Mouse (Mus musculus) lung, adult 2 months (tissue): ENCODE data around the gene Gm21992. TPM values are rescaled to one million over a fixed set of nuclear protein-coding genes. Genes with fewer than 3 reads are reported as not detected.

ENCODE experiments used
- DNase-seq: peaks from one replicate; pipeline ENCODE4 v3.0.0; 2022
- H3K4me1 ChIP-seq: fragments of 200-500 bp; 2 replicates; pipeline ENCODE4 v1.6.1; 2011; ENCODE audit warnings: low read length; ENCODE audit not compliant: control insufficient read depth, insufficient read depth
- H3K4me3 ChIP-seq: fragments of 200-500 bp; replicated peaks from 2 replicates; pipeline ENCODE3; 2011; ENCODE audit warnings: low read depth, mild to moderate bottlenecking, control low read depth, low read length; ENCODE audit errors: extremely low read depth
- CTCF ChIP-seq: fragments of 200-500 bp; IDR thresholded peaks from 2 replicates; pipeline ENCODE4 v1.5.1; 2011; ENCODE audit warnings: mild to moderate bottlenecking, low read length, control low read depth; ENCODE audit not compliant: insufficient read depth
- POLR2A ChIP-seq: fragments of 200-500 bp; IDR thresholded peaks from 2 replicates; pipeline ENCODE4 v1.6.1; 2011; ENCODE audit warnings: low read depth, mild to moderate bottlenecking, control low read depth, low read length, borderline replicate concordance; ENCODE audit errors: extremely low read depth
- WGBS: fragments of 180-500 bp; shearing (Covaris S2); methylation state at CpG from one replicate; pipeline ENCODE4 v1.1.7; 2018; 5-methylcytosine and 5-hydroxymethylcytosine counted together
- polyA plus RNA-seq: library from polyadenylated mRNA; depleted of rRNA; stranded (reverse); fragments of >200 nt; gene quantifications from 2 replicates; pipeline ENCODE4 v1.2.3, GENCODE M21; 2012; rRNA removed

Gm21992 gene
- polyA plus RNA-seq, 1 experiment = 13.5 TPM

DNA sequence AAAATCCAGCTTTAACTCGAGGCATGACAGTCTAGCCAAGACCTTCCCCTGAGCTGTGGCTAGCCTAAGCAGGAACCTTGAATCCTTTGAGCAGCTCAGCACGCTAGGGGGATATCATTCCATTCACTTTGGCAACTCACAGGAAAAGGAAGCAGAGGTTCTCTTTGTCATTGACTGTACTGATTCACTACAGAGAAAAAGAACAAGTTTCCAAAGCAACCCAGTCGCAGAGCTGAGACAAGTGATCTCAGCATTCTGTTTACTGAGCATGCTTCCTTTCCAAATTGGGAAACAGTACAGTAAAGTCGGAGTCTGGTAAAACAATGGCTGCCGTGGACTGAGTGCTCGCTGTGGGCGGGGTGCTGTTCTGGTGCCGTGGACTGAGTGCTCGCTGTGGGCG lies 102.6 kb downstream of the Gm21992 start:
- TF ChIP-seq CTCF (no peak), POLR2A (no peak)
- no peak for DNase-seq
- Histone ChIP-seq H3K4me3 (no peak overlapping the region), H3K4me1 (peaks cover 5% of the 10 kb centered on the region)
- WGBS = 59% methylated on average over 10 of the region's 10 CpGs

DNA sequence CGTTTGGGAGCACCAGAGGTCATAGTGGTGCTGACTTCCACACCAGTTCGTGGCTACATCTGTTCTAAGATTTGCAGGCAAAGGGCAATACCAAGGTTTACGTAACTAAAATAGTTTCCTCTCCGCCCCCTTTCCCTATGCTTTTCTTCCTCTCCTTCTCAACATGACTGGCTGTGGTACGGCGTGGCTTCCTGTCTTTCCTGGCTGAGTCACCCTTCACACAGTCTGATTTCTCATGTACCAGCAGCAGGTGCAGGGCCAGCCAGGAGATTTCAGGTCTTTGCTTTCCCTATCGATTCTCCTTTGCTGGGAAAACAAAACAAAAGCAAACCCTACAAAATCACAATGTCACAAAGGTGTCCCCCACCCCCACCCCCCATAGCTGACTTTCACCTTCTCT lies 110.2 kb downstream of the Gm21992 start:
- 38% methylated on average over 7 of the region's 7 CpGs for WGBS
- H3K4me1 ChIP-seq = peaks cover 3% of the 10 kb centered on the region; the same call in 1 of the 2 replicates
- DNase-seq = no peak
- no peak for TF ChIP-seq CTCF
- TF ChIP-seq POLR2A = no peak
- H3K4me3 ChIP-seq = no peak overlapping the region

DNA sequence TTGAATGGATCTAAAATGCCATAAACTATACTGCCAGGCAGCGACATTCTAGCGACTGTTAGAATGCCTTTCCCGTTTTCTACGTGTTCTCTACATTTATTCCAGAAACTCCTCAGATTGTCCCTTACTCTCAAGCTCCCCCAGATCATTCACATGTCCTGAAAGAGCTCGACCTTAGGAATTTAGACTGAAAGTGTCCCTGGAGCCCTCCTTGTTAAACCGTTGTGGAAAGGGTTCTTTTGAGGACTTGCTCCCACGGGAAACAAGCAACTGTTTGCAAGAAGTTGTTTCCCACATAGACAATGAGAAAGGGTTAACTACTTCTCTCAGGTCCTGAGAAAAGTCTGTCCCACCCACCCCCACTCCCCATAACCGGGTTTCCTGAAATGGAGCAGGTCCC lies 110.8 kb downstream of the Gm21992 start:
- 72% methylated on average over 8 of the region's 8 CpGs for WGBS
- Histone ChIP-seq H3K4me3 (no peak overlapping the region), H3K4me1 (peaks cover 3% of the 10 kb centered on the region; the same call in 1 of the 2 replicates)
- DNase-seq = no peak
- TF ChIP-seq POLR2A (no peak), CTCF (no peak)

DNA sequence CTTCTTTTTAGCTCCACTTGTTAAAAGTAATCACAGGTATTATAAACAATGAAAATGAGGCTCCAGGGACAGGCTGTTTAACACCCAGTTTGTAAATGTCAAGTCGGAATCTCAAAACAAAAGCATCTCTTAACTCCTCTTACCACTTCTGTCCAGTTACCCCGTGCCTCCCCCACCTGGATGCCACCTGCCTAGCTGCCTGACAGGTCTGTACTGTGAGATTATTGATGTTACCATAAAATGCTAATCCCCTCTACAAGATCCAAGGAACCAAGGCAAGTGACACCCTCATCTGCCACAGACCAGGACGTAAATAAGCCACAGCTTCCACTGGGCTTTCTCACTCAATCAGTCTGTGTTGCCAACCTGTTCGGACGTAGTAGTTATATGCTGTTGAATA lies 111.6 kb downstream of the Gm21992 start:
- 57% methylated on average over 5 of the region's 5 CpGs for WGBS
- no peak for TF ChIP-seq POLR2A
- TF ChIP-seq CTCF = no peak
- no peak for DNase-seq
- no peak overlapping the region for H3K4me3 ChIP-seq
- peaks cover 3% of the 10 kb centered on the region; the same call in 1 of the 2 replicates for H3K4me1 ChIP-seq

DNA sequence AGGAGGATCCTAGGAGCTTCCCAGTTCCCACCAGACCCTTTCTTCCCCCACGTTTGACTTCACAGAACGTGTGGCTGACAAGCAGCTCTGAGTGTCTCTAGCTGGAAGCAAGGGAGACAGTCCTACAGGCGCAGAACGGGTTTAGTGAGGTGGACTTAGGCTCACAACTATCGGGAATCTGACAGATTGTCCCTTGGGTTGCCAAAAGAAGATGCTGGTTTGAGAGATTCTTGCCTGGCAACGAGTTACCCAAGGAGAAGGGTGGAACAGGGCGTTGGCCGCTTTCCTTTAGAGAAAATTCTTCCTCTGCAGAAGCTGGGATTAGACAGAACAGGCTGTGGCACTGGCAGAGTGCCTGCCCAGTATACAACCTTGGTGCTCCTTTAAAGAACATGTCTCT lies 112.6 kb downstream of the Gm21992 start:
- Histone ChIP-seq H3K4me1 (peaks cover 3% of the 10 kb centered on the region; the same call in 1 of the 2 replicates), H3K4me3 (no peak overlapping the region)
- WGBS = 28% methylated on average over 8 of the region's 8 CpGs
- no peak for TF ChIP-seq CTCF
- TF ChIP-seq POLR2A = no peak
- no peak for DNase-seq

DNA sequence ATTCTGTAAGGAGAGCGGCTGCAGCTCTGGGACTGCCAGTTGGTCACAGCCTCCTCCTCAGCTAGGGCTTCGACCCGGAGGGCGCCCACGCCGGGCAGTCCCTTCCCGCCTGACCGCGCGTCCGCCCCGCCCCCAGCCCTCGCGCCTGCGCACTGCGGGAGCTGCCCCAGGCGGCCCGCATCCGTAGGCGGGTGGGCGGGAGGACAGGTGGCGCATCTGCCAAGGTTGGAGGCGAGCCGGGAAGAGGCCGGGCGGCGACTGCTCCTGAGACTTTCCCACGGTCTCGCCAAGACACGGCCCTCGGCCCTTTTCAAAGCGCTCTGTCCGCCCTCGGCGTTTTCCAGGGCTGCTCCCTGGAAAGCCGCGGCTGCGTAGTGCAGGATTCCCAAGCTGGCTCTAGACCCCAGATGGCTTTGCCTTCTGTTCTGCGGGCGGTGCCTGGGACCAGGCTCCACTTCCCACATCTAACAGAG lies 113.2 kb downstream of the Gm21992 start, which contains the start of gene Gm960:
Gene Gm960 (minus strand): TSS at position 464 of the 473 bp plus-strand sequence.
- DNase-seq = peak; percentile 62
- TF ChIP-seq POLR2A (no peak), CTCF (no peak)
- peak within 1 kb of the TSS; percentile 63 for H3K4me3 ChIP-seq
- H3K4me1 ChIP-seq = peaks cover 3% of the 10 kb centered on the region; the same call in 1 of the 2 replicates
- WGBS = under 1% methylated on average over 40 of the region's 40 CpGs

DNA sequence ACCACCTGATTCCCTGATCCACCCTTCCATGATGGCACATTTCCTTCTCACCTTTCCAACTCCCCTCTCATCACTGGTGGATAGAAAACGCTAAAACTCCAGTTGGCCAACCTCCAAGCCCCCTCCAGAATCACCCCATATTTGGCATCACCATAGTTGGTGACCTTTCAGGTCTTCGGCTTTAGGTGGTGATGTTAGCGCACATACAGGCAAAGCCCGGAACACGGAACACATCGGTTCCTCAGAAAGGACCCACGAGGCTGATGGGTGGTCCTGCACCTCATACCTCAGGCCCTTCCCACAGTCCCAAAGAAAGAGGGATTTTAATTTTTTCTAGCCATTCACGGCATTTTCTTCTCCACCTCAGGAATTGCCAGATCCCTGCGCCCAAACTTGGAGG lies 113.7 kb downstream of the Gm21992 start:
- WGBS = 77% methylated on average over 9 of the region's 9 CpGs
- no peak for DNase-seq
- Histone ChIP-seq H3K4me1 (peaks cover 3% of the 10 kb centered on the region; the same call in 1 of the 2 replicates), H3K4me3 (no peak overlapping the region)
- TF ChIP-seq CTCF (no peak), POLR2A (no peak)

DNA sequence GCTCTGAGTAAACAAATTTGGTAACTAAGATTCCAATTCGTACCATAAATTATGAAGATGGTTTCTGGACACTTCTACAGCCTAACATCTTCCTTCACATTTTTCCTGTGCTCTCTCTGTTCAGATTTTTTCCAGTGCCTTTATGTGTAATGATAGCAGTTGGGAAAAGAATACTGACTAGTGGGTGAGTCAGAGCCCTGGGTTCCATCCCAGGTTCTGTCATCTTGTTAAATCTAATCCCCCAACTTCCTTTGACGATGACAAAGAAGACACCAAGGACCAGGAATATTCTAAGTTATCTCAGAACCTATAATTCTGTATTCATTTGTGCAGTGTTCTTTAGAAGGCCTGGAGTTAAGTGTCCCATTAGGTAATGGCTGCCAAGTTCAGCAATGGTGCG lies 114.3 kb downstream of the Gm21992 start:
- DNase-seq = no peak
- peaks cover 3% of the 10 kb centered on the region; the same call in 1 of the 2 replicates for H3K4me1 ChIP-seq
- TF ChIP-seq POLR2A (no peak), CTCF (no peak)
- 80% methylated on average over 3 of the region's 3 CpGs for WGBS
- no peak overlapping the region for H3K4me3 ChIP-seq

DNA sequence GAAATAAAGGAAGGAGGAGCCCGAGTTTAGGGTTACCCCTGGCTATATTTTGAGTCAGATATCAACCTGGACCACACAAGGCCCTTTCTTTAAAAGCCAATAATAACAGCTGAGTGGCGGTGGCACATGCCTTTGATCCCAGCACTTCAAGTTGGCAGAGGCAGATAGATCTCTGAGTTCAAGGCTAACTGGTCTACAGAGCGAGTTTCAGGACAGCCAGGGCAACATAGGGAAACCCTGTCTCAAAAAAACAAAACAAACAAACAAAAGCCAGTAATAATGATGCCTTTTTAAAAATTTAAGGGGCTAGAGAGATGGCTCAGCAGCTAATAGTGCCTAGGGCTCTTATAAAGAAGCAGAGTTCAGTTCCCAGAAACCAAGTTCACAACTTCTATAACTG lies 117.1 kb downstream of the Gm21992 start:
- no peak for TF ChIP-seq POLR2A
- TF ChIP-seq CTCF = no peak
- no peak for DNase-seq
- H3K4me3 ChIP-seq = no peak overlapping the region
- 44% methylated on average over 3 of the region's 3 CpGs for WGBS
- peaks cover 3% of the 10 kb centered on the region; the same call in 1 of the 2 replicates for H3K4me1 ChIP-seq

Other genes starting within 250 kb of the Gm21992 start
- 24.6 and 28.8 TPM in 2 replicates for gene Lrfn4, start 195.9 kb downstream of the Gm21992 start, polyA plus RNA-seq
- gene Rce1, start 186.0 kb downstream of the Gm21992 start, polyA plus RNA-seq = 86.2 and 98.0 TPM in 2 replicates
- gene Gm960, start 112.9 kb downstream of the Gm21992 start, polyA plus RNA-seq = 0.20 and 0.65 TPM in 2 replicates
- gene Sptbn2, start 100.4 kb downstream of the Gm21992 start, polyA plus RNA-seq = 1.3 and 4.4 TPM in 2 replicates
- gene Rbm4b, start 55.1 kb downstream of the Gm21992 start, polyA plus RNA-seq = 6.8 and 7.6 TPM in 2 replicates
- 28.6 and 36.1 TPM in 2 replicates for gene Rbm4, start 17.7 kb downstream of the Gm21992 start, polyA plus RNA-seq
- gene Rbm14, start within 50 bp of the Gm21992 start, polyA plus RNA-seq = 42.4 and 52.1 TPM in 2 replicates
- gene Ccs, start 27.7 kb upstream of the Gm21992 start, polyA plus RNA-seq = 32.5 and 44.7 TPM in 2 replicates
- gene Ccdc87, start 27.8 kb upstream of the Gm21992 start, polyA plus RNA-seq = 0.33 and 0.46 TPM in 2 replicates
- 48.7 and 76.1 TPM in 2 replicates for gene Ctsf, start 43.5 kb upstream of the Gm21992 start, polyA plus RNA-seq
- 0.44 and 22.2 TPM in 2 replicates for gene Actn3, start 66.3 kb upstream of the Gm21992 start, polyA plus RNA-seq
- gene Zdhhc24, start 67.1 kb upstream of the Gm21992 start, polyA plus RNA-seq = 22.3 and 23.6 TPM in 2 replicates
- gene Bbs1, start 95.0 kb upstream of the Gm21992 start, polyA plus RNA-seq = 7.5 and 9.0 TPM in 2 replicates
- gene Dpp3, start 116.7 kb upstream of the Gm21992 start, polyA plus RNA-seq = 70.3 and 89.2 TPM in 2 replicates
- 5.5 and 5.8 TPM in 2 replicates for gene Peli3, start 131.5 kb upstream of the Gm21992 start, polyA plus RNA-seq
- 19.5 and 20.5 TPM in 2 replicates for gene Mrpl11, start 150.5 kb upstream of the Gm21992 start, polyA plus RNA-seq
- gene Npas4, start 178.7 kb upstream of the Gm21992 start, polyA plus RNA-seq = 0.54 and 0.93 TPM in 2 replicates
- gene Slc29a2, start 212.2 kb upstream of the Gm21992 start, polyA plus RNA-seq = 4.3 and 5.9 TPM in 2 replicates
- 38.0 and 38.7 TPM in 2 replicates for gene B4gat1, start 227.2 kb upstream of the Gm21992 start, polyA plus RNA-seq
- gene AC124502.3, start 227.3 kb upstream of the Gm21992 start, polyA plus RNA-seq = 0.58 and 0.78 TPM in 2 replicates
- gene Brms1, start 229.7 kb upstream of the Gm21992 start, polyA plus RNA-seq = 36.3 and 40.4 TPM in 2 replicates
- gene Rin1, start 238.9 kb upstream of the Gm21992 start, polyA plus RNA-seq = 10.2 and 10.4 TPM in 2 replicates